Mouse (Mus musculus): ENCODE measurements around the gene Cog1.

GRCm38 (mm10) chr11:113709731-113710256 is 60.8 kb downstream of the Cog1 start, which contains the start of gene Cpsf4l:
- TF ChIP-seq CTCF (IDR thresholded peaks at IDR 0.05; ENCODE audit: low read depth, low read length) = no peak
- TF ChIP-seq POLR2A (IDR thresholded peaks at IDR 0.05; ENCODE audit: borderline replicate concordance, low read depth, low read length) = no peak

All from bone marrow macrophage, adult 2 months (primary cell).